Mouse (Mus musculus): ENCODE measurements at regions not wholly inside any gene's neighbourhood (a gene's known extent, or its start where the extent isn't known, plus 50 kb on each side); places are given as distances from the start of the nearest gene placed in this dataset.

GRCm38 (mm10) chr1:152313480-152313879 lies 73.0 kb downstream of the Tsen15 start:
- DNase-seq (ENCODE audit: low read depth, low spot score) = no peak

GRCm38 (mm10) chr1:152305461-152305860 lies 81.0 kb downstream of the Tsen15 start:
- no peak for DNase-seq (ENCODE audit: low read depth, low spot score)

GRCm38 (mm10) chr1:152304487-152305130 lies 81.9 kb downstream of the Tsen15 start:
- no peak for DNase-seq (ENCODE audit: low read depth, low spot score)

GRCm38 (mm10) chr1:152301355-152301754 lies 85.1 kb downstream of the Tsen15 start:
- DNase-seq (ENCODE audit: low read depth, low spot score) = no peak

GRCm38 (mm10) chr1:152292196-152292736 lies 94.2 kb downstream of the Tsen15 start:
- DNase-seq (ENCODE audit: low read depth, low spot score) = no peak

- peak; percentile 59 for DNase-seq (ENCODE audit: low read depth, low spot score)
Measured at GRCm38 (mm10) chr1:152290768-152291167, 95.7 kb downstream of the Tsen15 start.

- no peak for DNase-seq (ENCODE audit: low read depth, low spot score)
Measured at GRCm38 (mm10) chr1:152287566-152288490, 98.7 kb downstream of the Tsen15 start.

GRCm38 (mm10) chr1:152286677-152287076 lies 99.8 kb downstream of the Tsen15 start:
- no peak for DNase-seq (ENCODE audit: low read depth, low spot score)

GRCm38 (mm10) chr1:152282106-152282505 lies 104.4 kb downstream of the Tsen15 start:
- no peak for DNase-seq (ENCODE audit: low read depth, low spot score)

GRCm38 (mm10) chr1:152281201-152281600 lies 105.3 kb downstream of the Tsen15 start:
- DNase-seq (ENCODE audit: low read depth, low spot score) = no peak

- DNase-seq (ENCODE audit: low read depth, low spot score) = no peak
Measured at GRCm38 (mm10) chr1:152280014-152280413, 106.5 kb downstream of the Tsen15 start.

- DNase-seq (ENCODE audit: low read depth, low spot score) = no peak
Measured at GRCm38 (mm10) chr1:152275011-152275410, 111.5 kb downstream of the Tsen15 start.

- no peak for DNase-seq (ENCODE audit: low read depth, low spot score)
Measured at GRCm38 (mm10) chr1:152273430-152273829, 113.1 kb downstream of the Tsen15 start.

GRCm38 (mm10) chr1:152269936-152270702 lies 116.4 kb downstream of the Tsen15 start:
- no peak for DNase-seq (ENCODE audit: low read depth, low spot score)

GRCm38 (mm10) chr1:152266390-152266789 lies 120.1 kb downstream of the Tsen15 start:
- DNase-seq (ENCODE audit: low read depth, low spot score) = no peak

- DNase-seq (ENCODE audit: low read depth, low spot score) = no peak
Measured at GRCm38 (mm10) chr1:152264981-152265380, 121.5 kb downstream of the Tsen15 start.

- no peak for DNase-seq (ENCODE audit: low read depth, low spot score)
Measured at GRCm38 (mm10) chr1:152261472-152261871, 125.0 kb downstream of the Tsen15 start.

- DNase-seq (ENCODE audit: low read depth, low spot score) = no peak
Measured at GRCm38 (mm10) chr1:152260950-152261349, 125.5 kb downstream of the Tsen15 start.

GRCm38 (mm10) chr1:152258258-152258657 lies 128.2 kb downstream of the Tsen15 start:
- no peak for DNase-seq (ENCODE audit: low read depth, low spot score)

GRCm38 (mm10) chr1:152253906-152254305 lies 132.6 kb downstream of the Tsen15 start:
- no peak for DNase-seq (ENCODE audit: low read depth, low spot score)

- no peak for DNase-seq (ENCODE audit: low read depth, low spot score)
Measured at GRCm38 (mm10) chr1:152253486-152253885, 133.0 kb downstream of the Tsen15 start.
